Mouse (Mus musculus) liver, postnatal 0 days (tissue): ENCODE measurements around the gene Rnpepl1. TPM values are rescaled to one million over a fixed set of nuclear protein-coding genes. Genes with fewer than 3 reads are reported as not detected.

ENCODE experiments used
- ATAC-seq: fragments of 200-750 bp; cut with Nextera tagmentation; 2 replicates; pipeline ENCODE4 v1.8.0; 2017; ENCODE audit warnings: mild to moderate bottlenecking, moderate library complexity
- DNase-seq: peaks from one replicate; pipeline ENCODE4 v3.0.0-alpha.2; 2016
- H3K27ac ChIP-seq: fragments of 300-500 bp; sonication (generic); 2 replicates; pipeline ENCODE4 v1.5.1; 2014; ENCODE audit warnings: antibody characterized with exemption, moderate library complexity, mild to moderate bottlenecking, low read depth
- H3K27me3 ChIP-seq: fragments of 300-500 bp; sonication (generic); 2 replicates; pipeline ENCODE4 v1.6.1; 2014; ENCODE audit warnings: low read length, control low read depth, mixed read lengths; ENCODE audit not compliant: insufficient read depth
- H3K36me3 ChIP-seq: fragments of 300-500 bp; sonication (generic); replicated peaks from 2 replicates; pipeline ENCODE4 v1.6.1; 2014; ENCODE audit warnings: mild to moderate bottlenecking, control low read depth, low read length, moderate library complexity, mixed read lengths; ENCODE audit not compliant: insufficient read depth
- H3K4me1 ChIP-seq: fragments of 300-500 bp; sonication (generic); 2 replicates; pipeline ENCODE4 v1.6.1; 2014; ENCODE audit warnings: antibody characterized with exemption, mild to moderate bottlenecking, control low read depth; ENCODE audit not compliant: insufficient read depth
- H3K4me2 ChIP-seq: fragments of 300-500 bp; sonication (generic); 2 replicates; pipeline ENCODE4 v1.6.1; 2014; ENCODE audit warnings: low read depth, mild to moderate bottlenecking, low read length, moderate library complexity, mixed read lengths
- H3K4me3 ChIP-seq: fragments of 300-500 bp; sonication (generic); 2 replicates; pipeline ENCODE4 v1.5.1; 2014; ENCODE audit warnings: low read depth, low read length
- H3K9ac ChIP-seq: fragments of 300-500 bp; sonication (generic); replicated peaks from 2 replicates; pipeline ENCODE4 v1.6.1; 2014; ENCODE audit warnings: mild to moderate bottlenecking, moderate library complexity
- H3K9me3 ChIP-seq: fragments of 300-500 bp; sonication (generic); 2 replicates; pipeline ENCODE4 v1.6.1; 2016; ENCODE audit warnings: mild to moderate bottlenecking, control low read depth, low read length, mixed read lengths
- CTCF ChIP-seq: sonication (generic); IDR thresholded peaks from 2 replicates; pipeline ENCODE4 v1.5.1; 2016; ENCODE audit warnings: antibody characterized with exemption, low read depth
- EP300 ChIP-seq: IDR thresholded peaks from 2 replicates; pipeline ENCODE4 v1.6.1; 2016; ENCODE audit warnings: antibody characterized with exemption, low read depth, mild to moderate bottlenecking
- whole genome bisulfite sequencing: fragments of 180-500 bp; shearing (Covaris S2); extraction: QIAGEN DNeasy Blood & Tissue Kit; methylation state at CpG from one replicate; pipeline ENCODE4 v1.1.7; 2014; ENCODE audit not compliant: insufficient replicate concordance; 5-methylcytosine and 5-hydroxymethylcytosine counted together
- polyA plus RNA-seq: library from polyadenylated mRNA; unstranded; fragments of >200 nt; fragmentation: Nextera tagmentation; extraction: Ambion mirVana; gene quantifications from 2 replicates; pipeline ENCODE4 v1.2.1, GENCODE M21; 2015

The Rnpepl1 gene
- polyA plus RNA-seq, 1 experiment from 2014 or later = 16.2 TPM

DNA sequence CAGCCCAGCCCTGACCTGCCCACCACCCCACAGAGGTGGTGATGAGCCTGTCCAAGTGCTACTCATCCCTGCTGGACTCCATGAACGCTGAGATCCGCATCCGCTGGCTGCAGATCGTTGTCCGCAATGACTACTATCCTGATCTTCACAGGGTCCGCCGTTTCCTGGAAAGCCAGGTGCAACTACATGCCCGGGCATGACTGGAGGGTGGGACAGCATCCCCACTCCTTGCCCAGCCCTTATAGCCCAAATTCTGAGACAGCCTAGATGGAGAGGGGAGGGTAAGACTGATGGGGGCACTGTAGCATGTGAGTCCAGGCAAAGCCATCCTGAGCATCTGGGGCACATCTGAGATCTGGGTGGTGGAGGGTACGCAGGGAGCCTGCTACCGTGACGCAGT, 8.6 kb downstream of the Rnpepl1 start:
- H3K27ac ChIP-seq = no peak overlapping the region
- ATAC-seq (no peak), DNase-seq (no peak)
- no peak overlapping the region for H3K4me2 ChIP-seq
- H3K27me3 ChIP-seq = no peaks in the 10 kb centered on the region
- no peak overlapping the region for H3K4me3 ChIP-seq
- H3K9me3 ChIP-seq = no peaks in the 10 kb centered on the region
- TF ChIP-seq CTCF (no peak), EP300 (no peak)
- H3K4me1 ChIP-seq = no peaks in the 10 kb centered on the region; the same call in 1 of the 2 replicates
- WGBS = 90% methylated on average over 11 of the region's 11 CpGs
- H3K36me3 ChIP-seq = peaks cover 59% of the 10 kb centered on the region
- H3K9ac ChIP-seq = no peak overlapping the region

GRCm38 (mm10) chr1:92919775-92920174, 9.2 kb downstream of the Rnpepl1 start:
- Histone ChIP-seq H3K9me3 (no peaks in the 10 kb centered on the region), H3K4me1 (no peaks in the 10 kb centered on the region; the same call in 1 of the 2 replicates), H3K9ac (no peak overlapping the region), H3K27me3 (no peaks in the 10 kb centered on the region), H3K27ac (no peak overlapping the region), H3K4me3 (no peak overlapping the region), H3K4me2 (no peak overlapping the region), H3K36me3 (peaks cover 57% of the 10 kb centered on the region)
- DNase-seq = no peak
- no peak; the same call in 1 of the 2 replicates for ATAC-seq
- TF ChIP-seq CTCF (no peak), EP300 (no peak)
- WGBS = 72% methylated on average over 12 of the region's 12 CpGs

- TF ChIP-seq CTCF (no peak), EP300 (no peak)
- ATAC-seq (peak; percentile 78), DNase-seq (no peak)
- H3K9ac ChIP-seq = no peak overlapping the region
- H3K4me2 ChIP-seq = no peak overlapping the region
- H3K9me3 ChIP-seq = no peaks in the 10 kb centered on the region
- 49% methylated on average over 7 of the region's 7 CpGs for WGBS
- no peaks in the 10 kb centered on the region for H3K27me3 ChIP-seq
- H3K36me3 ChIP-seq = peaks cover 48% of the 10 kb centered on the region
- no peaks in the 10 kb centered on the region; the same call in 1 of the 2 replicates for H3K4me1 ChIP-seq
- H3K4me3 ChIP-seq = no peak overlapping the region
- 0 out of 2 replicates have a peak overlapping the region, but pooled peaks have one; percentile 49 for H3K27ac ChIP-seq
These were observed 10.1 kb downstream of the Rnpepl1 start for GRCm38 (mm10) chr1:92920474-92921200.

DNA sequence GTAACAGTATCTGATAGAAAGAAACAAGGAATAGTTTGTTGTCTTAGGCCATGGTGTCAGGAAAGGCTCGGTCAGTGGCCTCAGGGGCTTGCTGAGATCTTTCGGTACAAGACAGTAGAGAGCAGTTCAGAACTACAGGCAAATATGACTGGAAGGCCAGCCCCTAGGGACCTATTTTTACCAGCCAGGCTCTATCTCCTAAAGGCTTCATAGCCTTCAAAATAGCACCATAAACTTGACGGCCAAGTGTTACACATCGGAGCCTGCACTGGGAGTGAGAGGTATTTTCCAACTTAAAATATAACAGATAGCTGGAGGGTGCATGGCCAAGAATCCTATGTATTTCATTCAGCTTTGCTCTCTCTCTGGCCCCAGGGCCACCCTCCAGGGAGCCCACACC, 10.9 kb downstream of the Rnpepl1 start:
- DNase-seq = no peak
- no peak for TF ChIP-seq EP300
- TF ChIP-seq CTCF = no peak
- WGBS = 93% methylated on average over 4 of the region's 4 CpGs
- no peaks in the 10 kb centered on the region for H3K27me3 ChIP-seq
- H3K9me3 ChIP-seq = no peaks in the 10 kb centered on the region
- no peak overlapping the region for H3K4me2 ChIP-seq
- H3K36me3 ChIP-seq = peaks cover 40% of the 10 kb centered on the region
- ATAC-seq = no peak
- no peak overlapping the region for H3K4me3 ChIP-seq
- no peaks in the 10 kb centered on the region; the same call in 1 of the 2 replicates for H3K4me1 ChIP-seq
- H3K9ac ChIP-seq = no peak overlapping the region
- no peak overlapping the region for H3K27ac ChIP-seq

GRCm38 (mm10) chr1:92930171-92930706, 19.7 kb downstream of the Rnpepl1 start:
- H3K36me3 ChIP-seq = no peaks in the 10 kb centered on the region
- no peak overlapping the region for H3K27ac ChIP-seq
- peaks cover 10% of the 10 kb centered on the region for H3K4me1 ChIP-seq
- DNase-seq (no peak), ATAC-seq (no peak)
- H3K4me3 ChIP-seq = no peak overlapping the region
- WGBS = 25% methylated on average over 1 of the region's 1 CpGs
- H3K4me2 ChIP-seq = no peak overlapping the region
- no peak overlapping the region for H3K9ac ChIP-seq
- no peaks in the 10 kb centered on the region for H3K9me3 ChIP-seq
- no peaks in the 10 kb centered on the region for H3K27me3 ChIP-seq
- TF ChIP-seq CTCF (no peak), EP300 (no peak)

DNA sequence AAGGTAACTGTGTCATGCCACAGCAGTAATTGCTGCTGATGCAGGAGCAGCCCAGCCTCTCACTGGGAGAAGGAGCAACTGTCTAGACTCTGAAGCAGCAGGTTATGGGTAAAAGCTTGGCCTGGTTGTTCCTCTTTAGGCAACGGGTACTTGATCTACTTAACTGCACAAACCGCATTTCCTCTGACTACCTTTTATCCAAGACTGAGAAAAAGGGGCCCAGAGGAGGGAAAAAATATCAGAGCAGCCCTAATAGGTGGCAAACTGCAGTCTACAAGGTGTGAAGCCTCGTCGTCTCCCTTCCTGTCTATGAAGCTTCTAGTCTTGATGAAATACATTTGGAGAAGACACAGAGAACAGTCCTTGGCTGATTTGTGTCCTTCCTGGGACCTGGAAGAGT, 23.0 kb downstream of the Rnpepl1 start:
- 60% methylated on average over 4 of the region's 4 CpGs for WGBS
- H3K4me1 ChIP-seq = peaks cover 25% of the 10 kb centered on the region
- no peaks in the 10 kb centered on the region for H3K27me3 ChIP-seq
- peak overlapping the region; percentile 87 for H3K4me3 ChIP-seq
- no peak for DNase-seq
- 0 out of 2 replicates have a peak, but pooled peaks cover 7% of the 10 kb centered on the region for H3K36me3 ChIP-seq
- H3K27ac ChIP-seq = peak overlapping the region; percentile 95
- H3K4me2 ChIP-seq = peak overlapping the region; percentile 95
- TF ChIP-seq EP300 (no peak), CTCF (no peak)
- no peaks in the 10 kb centered on the region for H3K9me3 ChIP-seq
- no peak for ATAC-seq
- H3K9ac ChIP-seq = peak overlapping the region; percentile 56
